ENCODE assay signal across 25 mouse cellular contexts in the genomic region with DNA sequence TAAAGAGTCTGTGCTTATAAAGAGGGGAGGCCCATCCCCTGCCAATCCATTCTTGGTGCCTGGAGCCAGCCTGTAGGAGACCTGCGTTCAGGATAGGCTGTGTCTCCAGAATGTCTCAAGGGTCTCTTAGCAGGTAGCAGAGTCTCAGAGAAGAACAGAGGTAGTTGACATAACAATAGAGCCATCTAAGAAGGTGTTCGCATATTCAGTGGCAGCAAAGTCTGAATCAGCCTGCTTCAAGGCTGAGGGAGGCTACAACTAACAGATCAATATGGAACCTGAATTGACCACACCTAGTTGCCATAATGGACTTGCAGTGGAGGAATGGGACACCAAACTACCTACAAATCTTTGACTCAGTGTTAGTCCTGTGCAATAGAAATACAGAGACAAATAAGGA.
"Had no signal": no experiment of that assay in that cellular context is flagged by ENCODE, and none has a peak within 500 bp of the region (broad histone marks: within the 10 kb centered on the region; RNA-seq: fewer than 3 reads in every experiment).

No protein-coding gene starts in this region.

- H3K27ac ChIP-seq: embryonic facial prominence, embryonic 10.5 days; embryonic facial prominence, embryonic 12.5 days; embryonic facial prominence, embryonic 13.5 days; embryonic facial prominence, embryonic 15.5 days; forebrain, embryonic 10.5 days; forebrain, embryonic 12.5 days; forebrain, embryonic 13.5 days; forebrain, embryonic 15.5 days; gastrocnemius, adult 2 months; heart, adult 2 months; heart, embryonic 10.5 days had no signal

- H3K4me3 ChIP-seq: embryonic facial prominence, embryonic 10.5 days; embryonic facial prominence, embryonic 12.5 days; embryonic facial prominence, embryonic 13.5 days; embryonic facial prominence, embryonic 15.5 days; erythroblast, embryonic 14.5 days; forebrain, embryonic 10.5 days; forebrain, embryonic 12.5 days; forebrain, embryonic 13.5 days; forebrain, embryonic 15.5 days; gastrocnemius, adult 2 months; heart, adult 2 months; heart, embryonic 10.5 days; heart, embryonic 12.5 days had no signal

- H3K9me3 ChIP-seq: embryonic facial prominence, embryonic 10.5 days; embryonic facial prominence, embryonic 12.5 days; embryonic facial prominence, embryonic 13.5 days; embryonic facial prominence, embryonic 15.5 days; forebrain, embryonic 10.5 days; forebrain, embryonic 12.5 days; forebrain, embryonic 13.5 days; forebrain, embryonic 15.5 days; heart, embryonic 10.5 days; heart, embryonic 12.5 days had no signal

- H3K4me1 ChIP-seq: embryonic facial prominence, embryonic 10.5 days; embryonic facial prominence, embryonic 12.5 days; embryonic facial prominence, embryonic 13.5 days; embryonic facial prominence, embryonic 15.5 days; forebrain, embryonic 10.5 days; forebrain, embryonic 12.5 days; forebrain, embryonic 13.5 days; forebrain, embryonic 15.5 days; heart, embryonic 10.5 days; heart, embryonic 12.5 days had no signal

- ATAC-seq: forebrain, embryonic 13.5 days; forebrain, embryonic 14.5 days; forebrain, embryonic 15.5 days; forebrain, embryonic 16.5 days; forebrain, postnatal 0 days had no signal

- H3K9ac ChIP-seq: embryonic facial prominence, embryonic 12.5 days; embryonic facial prominence, embryonic 13.5 days; embryonic facial prominence, embryonic 15.5 days; forebrain, embryonic 12.5 days; forebrain, embryonic 13.5 days; forebrain, embryonic 15.5 days; forebrain, postnatal 0 days; heart, embryonic 12.5 days had no signal

- H3K36me3 ChIP-seq: embryonic facial prominence, embryonic 10.5 days; embryonic facial prominence, embryonic 12.5 days; embryonic facial prominence, embryonic 13.5 days; embryonic facial prominence, embryonic 15.5 days; forebrain, embryonic 10.5 days; forebrain, embryonic 12.5 days; forebrain, embryonic 15.5 days; heart, embryonic 10.5 days; heart, embryonic 12.5 days had no signal

- DNase-seq: cerebellum, postnatal 10 days; cerebellum, postnatal 14 days; cerebellum, postnatal 25 days; cerebellum, postnatal 36 days; forebrain, postnatal 0 days; gastrocnemius, adult 2 months; gastrocnemius, postnatal 10 days; gastrocnemius, postnatal 25 days; gastrocnemius, postnatal 36 days; heart, adult 11 months; heart, adult 18-20 months; heart, adult 2 months had no signal
